Mouse (Mus musculus) WW6 (cell line): ENCODE data around the gene Ccdc149.

ENCODE experiments used
- DNase-seq: peaks from one replicate; pipeline ENCODE4 v3.0.0-alpha.2; 2013; ENCODE audit warnings: low read depth, low spot score

Gene Ccdc149

DNA sequence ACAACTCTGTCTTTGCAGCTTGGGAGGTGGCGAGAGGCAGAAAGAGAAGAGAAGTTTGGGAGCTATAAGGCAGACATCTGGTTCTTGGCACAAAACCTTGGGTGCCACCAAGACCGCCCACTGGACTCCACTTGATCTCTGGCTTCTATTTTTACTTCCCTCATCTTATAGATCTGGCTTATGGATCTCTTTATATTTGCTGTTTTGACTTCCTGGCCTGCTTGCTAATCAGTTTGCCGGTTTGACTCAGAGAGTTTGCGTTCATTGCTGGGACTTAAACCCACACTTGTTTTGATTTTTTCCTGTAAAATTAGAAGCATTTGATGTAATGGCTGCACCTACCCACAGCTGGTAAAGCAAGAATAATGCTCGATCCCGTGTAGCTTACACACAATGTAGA is 100.4 kb downstream of the Ccdc149 start:
- no peak for DNase-seq

DNA sequence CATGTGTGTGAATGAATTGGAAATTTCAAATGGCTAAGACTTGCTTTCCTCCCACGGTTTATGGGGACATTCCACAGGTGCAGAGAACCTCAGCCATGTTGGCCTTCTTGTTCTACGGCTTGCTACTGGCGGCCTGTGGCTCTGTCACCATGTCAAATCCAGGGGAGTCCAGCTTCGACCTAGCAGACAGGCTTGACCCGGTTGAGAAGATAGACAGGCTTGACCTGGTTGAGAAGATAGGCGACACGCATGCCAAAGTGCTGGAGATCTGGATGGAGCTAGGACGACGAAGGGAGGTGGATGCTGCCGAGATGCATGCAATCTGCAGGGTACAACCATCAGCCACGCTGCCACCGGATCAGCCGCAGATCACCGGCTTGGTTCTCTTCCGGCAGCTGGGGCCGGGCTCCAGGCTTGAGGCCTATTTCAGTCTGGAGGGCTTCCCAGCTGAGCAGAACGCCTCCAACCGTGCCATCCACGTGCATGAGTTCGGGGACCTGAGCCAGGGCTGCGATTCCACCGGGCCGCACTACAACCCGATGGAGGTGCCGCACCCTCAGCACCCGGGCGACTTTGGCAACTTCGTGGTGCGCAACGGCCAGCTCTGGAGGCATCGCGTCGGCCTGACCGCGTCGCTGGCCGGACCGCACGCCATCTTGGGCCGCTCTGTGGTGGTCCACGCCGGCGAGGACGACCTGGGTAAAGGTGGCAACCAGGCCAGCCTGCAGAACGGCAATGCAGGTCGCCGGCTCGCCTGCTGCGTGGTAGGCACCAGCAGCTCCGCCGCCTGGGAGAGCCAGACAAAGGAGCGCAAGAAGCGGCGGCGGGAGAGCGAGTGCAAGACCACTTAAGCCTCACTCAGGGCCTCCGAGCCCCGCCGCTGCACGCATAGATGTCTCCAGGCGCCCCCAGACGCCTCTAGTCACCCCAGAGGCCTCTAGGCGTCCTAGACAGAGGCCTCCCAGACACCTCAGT is 103.2 kb downstream of the Ccdc149 start:
- DNase-seq, result peak; percentile 34

DNA sequence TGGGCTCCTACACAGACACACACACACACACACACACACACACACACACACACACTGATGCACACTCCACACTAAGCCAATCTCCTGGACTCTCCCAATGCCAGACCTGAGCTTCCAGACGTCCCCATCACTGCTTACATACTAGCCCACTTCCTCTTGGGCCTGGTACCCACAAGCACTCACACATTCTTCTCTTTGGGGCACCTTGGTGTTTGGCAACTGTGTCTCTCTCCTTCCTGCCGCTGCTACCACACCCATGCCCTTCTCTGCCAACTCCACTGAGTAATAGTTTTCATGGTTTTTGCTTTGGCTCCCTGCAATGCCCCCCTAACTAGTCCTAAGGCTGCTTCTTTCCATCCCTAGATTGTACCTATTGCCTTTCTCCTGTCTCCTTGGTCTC is 104.7 kb downstream of the Ccdc149 start:
- no peak for DNase-seq

DNA sequence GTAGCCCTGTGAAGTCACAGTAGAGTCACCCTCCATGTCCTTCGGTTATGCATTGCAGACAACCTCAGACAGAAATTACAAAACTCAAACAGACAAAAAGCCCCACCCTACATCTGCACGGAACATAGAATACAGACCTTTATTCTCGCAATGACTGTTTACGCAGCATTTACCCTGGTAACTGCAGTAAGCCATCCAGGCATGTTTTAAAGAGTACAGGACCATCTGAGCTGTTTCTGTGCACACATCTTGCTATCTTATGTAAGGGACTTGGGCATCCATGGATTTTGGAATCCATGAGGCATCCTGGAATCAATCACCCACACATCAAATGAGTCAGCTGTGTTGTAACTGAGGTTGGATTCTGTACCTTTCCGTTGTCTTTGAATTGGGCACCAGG is 105.4 kb downstream of the Ccdc149 start:
- no peak for DNase-seq

DNA sequence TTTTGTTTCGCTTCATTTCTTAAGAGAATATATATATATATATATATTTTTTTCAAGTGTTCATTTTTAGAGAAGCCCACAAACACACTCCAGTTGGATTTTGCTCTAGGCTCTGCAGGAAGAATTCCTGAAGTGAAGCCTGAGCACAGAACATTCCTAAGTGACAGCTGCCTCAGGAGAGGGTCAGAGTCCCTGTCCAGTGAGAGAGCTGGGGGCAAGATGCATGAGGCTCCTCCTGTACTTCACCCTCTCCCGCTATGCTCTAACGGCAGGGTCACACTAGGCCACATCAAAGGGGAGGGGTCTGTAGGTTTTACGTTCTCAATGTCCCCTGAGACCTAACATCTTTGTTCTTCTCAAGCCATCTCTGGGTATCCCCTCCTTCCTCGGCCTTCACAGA is 106.8 kb downstream of the Ccdc149 start:
- DNase-seq, result no peak

DNA sequence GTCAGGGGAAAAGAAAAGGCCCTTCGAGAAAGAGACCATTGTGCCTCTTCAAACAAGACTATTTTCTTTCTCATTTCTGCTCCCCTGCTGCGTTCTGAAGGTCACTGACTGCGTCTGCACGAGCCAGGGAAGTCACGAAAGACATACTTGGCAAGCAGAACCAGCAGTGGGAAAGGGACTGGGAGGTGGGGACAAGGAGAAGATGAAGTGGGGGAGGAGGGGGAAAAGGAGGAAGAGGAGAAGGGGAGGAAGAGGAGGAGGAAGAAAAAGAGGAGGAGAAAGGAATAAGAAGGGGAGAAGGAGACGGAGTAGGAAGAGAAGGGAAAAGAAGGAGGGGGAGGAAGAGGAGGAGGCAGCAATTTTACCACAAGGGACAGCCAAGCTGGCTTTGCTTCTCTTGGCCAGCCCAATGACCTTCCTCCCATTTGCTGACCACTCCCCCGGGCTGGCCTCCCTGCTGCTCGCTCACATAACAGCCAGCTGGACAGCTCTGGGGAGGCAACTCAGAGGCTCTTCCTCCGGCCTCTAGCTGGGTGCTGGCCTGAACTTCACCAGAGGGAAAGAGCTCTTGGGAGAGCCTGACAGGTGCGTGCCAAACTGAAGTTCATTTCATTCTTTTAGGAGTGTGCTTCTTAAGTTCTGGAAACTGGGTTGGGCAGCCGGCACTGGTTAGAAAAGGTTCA is 107.7 kb downstream of the Ccdc149 start, which contains the start of gene Sod3:
Gene Sod3, plus strand, starts transcription at position 324 of the 683 bp plus-strand sequence.
- DNase-seq, result no peak

DNA sequence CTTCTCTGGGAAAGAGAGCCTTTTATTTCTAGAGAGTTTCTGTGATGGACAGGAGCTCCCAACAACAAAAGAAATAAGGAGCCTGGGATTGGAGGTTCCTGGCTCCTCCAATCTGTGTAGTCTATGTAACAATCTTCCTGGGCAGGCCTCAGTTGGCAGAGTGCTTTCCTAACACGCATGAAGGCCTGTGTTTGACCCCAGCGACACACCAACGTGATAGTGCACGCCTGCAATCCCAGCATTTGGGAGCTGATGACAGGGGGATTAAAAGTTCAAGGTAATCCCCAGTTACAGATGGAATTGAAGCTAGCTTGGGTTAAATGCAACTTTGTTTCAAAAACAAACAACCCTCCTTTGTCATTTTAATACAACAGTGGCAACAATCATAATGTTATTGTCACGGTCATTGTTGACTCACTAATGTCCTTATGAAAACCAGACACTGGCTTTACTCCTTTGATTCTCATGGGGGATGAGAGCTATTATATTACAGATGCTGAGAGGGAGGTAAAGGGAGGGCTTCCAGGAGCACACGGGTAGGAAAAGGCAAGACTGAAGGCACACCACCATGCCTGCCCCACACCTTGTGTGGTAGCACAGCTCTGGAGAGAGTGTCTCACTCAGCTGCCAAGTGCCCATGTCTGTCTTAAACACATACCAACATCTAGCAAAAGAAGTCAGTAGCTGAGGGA is 108.4 kb downstream of the Ccdc149 start:
- DNase-seq, result no peak

DNA sequence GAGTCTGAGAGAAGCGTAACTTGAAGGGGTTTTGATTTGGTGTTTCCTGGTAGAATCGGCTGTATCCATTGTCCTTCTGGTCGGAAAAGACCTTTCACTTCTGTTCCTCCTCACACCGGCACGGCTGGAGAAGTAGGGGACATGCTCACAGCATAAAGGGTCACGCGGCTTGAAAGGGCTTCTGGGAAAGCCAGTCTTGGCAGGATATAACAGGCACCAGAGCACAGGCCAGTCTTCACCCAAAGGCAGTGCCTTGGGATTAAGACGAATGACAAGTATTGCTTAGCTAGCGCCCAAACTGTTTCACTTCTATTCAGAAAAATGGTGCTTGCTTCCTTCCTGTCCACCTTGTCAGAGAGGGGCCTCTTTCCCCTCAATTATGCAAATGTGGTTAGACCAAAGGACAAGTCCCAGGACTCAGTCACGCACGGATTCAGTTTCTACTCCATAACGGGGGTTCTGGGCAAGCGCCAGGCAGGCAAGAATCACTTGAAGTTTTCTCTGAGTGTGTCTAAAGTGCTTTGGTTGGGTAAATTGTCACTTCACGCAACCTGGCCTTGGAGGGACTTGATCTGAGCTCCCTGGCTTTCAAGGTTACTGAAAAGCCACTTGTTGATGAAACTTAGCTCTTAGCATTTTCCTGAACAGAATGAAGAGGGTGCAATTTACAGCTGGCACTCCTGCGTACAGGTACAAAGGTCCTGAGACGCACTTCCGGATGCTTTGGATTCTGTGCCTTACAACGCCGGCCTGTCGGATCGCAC is 110.9 kb downstream of the Ccdc149 start:
- DNase-seq, result no peak

DNA sequence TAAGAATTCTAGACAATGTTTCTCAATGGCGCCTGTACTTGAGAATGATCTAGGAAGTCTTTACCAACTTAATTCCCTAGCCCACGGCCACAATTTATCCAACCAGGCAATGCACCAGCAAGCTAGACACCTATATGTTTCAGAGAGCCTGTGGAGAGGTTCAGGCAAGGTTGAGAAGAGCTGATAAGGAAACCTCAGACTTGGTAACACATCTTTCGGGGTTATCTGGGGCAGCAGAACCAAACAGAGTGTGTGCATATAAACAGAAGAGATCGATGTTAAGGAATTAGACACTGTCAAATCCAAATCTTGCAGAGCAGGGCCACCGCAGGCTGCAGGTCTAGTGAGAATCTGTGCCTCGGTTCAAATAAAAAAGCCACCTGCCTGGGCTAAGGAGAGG is 113.2 kb downstream of the Ccdc149 start:
- DNase-seq, result no peak

DNA sequence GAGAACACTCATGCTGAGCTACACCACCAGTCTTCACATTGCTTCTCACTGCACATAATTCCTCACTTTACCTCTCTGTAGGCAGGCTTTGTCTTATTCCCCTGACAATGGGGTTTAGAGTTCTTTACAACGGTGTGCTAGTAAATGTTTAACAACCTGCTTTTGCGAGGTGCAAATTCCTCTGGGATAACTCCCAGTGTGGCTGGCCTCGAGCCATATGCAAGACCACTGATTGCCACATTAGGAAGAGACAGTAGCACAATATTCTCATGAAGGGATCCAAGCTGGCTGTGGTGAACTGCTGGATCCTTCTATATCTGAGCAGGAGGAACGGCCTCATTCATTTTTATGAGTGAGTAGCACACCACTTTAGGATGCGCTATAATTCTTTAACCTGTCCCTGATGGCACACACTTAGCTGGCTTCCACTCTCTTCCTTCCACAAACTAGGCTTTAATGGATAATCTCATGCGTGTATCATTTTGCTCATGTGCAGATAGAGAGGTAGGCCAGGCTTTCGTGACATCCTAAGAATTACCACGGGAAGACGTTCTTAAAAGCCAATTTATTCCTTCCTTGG is 114.1 kb downstream of the Ccdc149 start:
- no peak for DNase-seq

DNA sequence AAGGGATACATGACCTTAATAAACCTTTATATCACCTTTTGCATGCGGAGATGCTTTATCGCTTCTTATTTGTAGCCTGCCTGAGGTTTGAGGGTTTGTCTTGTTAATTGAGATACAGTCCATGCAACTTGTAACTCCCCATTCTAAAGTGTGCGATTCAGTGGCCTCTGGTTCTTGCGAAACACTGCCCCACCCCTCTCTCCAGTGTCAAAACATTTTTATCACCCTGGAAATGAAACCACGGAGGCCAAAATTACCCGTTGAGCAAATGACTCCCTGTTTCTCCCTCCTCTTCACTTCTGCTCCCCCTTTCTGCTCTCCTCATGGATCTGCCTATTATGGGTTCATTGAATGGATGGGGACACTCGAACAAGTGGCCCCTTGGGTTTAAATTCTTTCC is 115.7 kb downstream of the Ccdc149 start:
- no peak for DNase-seq

DNA sequence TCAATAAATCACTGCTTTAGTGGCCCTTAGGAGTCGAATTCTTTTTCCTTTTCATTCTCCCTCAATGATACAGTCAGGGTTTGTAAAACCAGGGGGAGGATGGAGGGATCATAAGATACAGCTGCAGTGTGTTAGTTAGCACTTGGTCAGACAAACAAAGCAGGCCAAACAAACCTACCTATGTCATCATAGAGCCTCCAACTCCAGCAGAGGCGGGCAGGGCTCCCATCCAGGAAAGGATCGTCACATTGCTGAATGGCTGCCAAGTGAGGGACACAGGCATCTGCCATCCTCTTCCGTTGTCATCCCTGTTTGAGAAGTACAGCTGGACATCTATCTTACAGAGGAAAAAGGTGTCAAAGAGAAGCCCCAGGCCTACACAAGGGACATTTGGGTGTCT is 116.9 kb downstream of the Ccdc149 start:
- no peak for DNase-seq

DNA sequence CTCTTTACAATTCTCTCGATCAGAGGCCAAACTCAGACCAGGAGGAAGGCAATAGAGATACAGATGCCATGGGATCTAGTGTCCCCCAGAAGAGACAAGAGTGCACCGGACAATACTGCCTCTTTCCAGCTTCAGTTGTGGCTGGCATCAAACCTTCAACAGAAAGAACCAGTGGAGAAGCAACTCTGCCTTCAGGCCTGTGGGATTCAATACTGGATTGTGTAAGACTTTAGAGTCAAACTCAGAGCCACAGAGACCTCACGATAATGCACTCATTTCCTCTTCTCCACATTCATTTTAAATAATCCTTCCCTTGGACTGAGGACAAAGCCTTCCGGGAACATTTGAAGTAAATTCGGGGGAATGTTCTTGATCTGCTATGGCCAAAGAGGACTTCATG is 118.6 kb downstream of the Ccdc149 start:
- DNase-seq, result no peak

DNA sequence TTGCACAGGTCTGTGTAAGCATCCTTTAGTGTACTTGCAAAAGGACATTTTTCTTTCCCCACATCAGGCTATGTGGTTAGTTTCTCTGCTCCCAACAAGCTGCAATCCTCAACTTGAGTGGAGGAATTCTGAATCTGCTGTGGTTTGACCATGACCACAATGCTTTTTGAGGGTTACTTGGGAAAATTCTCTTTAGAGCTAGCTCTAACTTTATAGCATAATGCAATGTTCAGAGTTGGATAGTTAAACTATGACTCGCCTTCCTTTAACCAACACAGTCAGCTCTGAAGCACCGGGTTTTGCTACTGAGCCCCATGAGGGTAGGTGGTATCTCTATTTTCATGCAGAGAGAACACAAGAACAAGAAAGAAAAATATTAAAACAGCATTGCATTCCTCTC is 119.8 kb downstream of the Ccdc149 start:
- no peak for DNase-seq

DNA sequence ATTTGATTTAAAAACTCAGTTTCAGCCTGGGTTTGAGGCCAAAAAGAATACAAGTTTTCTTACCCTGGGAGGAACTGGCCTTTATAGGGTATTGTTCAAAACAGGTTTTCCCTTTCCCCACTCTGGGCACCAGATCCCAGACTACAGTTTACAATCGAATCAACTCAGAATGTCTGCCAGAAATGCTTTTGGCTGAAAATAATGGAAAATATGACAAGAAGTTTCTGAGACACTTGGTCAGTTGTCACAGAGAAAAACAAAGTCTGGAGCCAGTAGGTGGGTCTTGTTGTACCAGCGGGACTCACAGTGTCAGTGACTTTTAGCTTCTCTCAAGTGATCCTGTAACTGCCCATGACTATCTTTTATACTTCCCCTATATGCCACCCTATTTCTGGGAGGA is 120.9 kb downstream of the Ccdc149 start:
- no peak for DNase-seq

DNA sequence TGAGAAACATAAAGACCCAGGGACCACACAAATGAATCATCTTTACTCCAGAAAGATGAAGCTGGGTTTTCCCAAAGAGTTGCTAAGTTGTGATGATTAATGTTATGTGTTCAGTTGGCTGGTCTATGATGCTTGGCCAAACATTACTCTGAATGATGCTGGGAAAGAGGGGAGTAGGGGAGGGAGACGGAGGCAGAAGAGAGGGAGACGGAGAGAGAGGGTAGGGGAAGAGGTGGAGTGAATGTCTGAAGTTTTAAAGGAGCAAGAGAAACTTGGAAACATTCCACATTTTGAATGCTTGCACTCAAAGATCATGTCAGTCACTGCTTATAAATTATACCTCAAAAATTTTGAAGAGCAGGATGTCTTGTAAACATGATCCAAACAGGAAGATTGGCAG is 124.4 kb downstream of the Ccdc149 start:
- DNase-seq, result no peak

DNA sequence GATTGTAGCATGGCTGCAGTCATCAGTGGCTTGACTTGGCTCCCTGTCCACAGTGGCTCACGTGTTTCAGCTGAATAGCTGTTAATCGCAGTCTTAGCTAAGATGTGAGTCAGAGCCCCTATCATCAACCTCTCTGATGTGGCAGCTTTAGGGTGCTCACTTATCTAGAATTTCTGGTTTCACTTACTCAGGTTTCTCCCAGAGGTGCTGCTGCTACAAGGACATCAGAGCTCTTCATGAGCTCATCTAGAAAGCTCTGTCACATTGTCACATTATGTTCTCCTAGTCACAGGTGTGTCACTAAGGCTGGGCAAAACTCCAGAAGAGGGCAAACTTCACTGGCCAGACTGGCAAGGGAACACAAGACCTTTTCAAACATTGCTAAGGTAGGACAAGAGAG is 132.2 kb downstream of the Ccdc149 start:
- DNase-seq, result no peak

DNA sequence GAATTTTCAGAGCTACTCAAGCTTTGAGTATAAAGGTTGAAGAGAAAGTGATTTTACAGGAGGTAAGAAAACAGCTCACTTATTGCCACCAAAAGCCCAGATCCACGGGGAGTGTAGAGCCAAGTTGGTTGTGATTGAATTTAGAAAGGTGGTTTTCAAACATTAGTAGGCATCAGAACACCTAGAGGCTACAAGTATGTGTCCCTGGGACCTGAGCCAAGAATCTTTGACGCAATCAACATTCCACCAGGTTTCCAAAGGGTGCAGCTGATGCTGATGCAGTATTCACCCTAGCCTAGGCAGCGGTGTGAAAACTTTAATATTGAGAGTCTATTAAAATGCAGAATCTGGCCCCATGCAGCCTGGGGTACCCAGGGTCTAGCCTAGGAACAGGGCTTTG is 135.7 kb downstream of the Ccdc149 start:
- DNase-seq, result no peak

DNA sequence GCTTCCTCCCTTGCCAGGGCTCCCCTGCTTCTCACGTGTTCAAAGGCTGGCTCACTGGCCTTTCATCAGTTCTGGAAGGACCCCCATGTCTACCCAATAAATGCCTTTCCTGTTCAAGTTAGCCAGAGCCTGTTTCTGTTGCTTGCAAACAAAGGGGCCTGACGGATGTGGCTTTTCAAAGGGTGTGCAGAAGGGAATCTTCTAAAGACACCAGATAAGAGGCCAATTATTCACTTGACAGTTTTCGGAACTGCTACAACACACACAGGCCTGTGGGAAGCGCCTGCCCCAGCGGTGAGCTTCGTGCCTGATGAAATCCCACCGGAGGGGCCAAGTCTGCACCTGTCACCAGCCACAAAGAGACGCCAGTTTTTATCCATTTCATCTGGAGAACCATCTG is 139.2 kb downstream of the Ccdc149 start:
- no peak for DNase-seq
